Mouse (Mus musculus) heart, adult 18-20 months (tissue): ENCODE results near the gene Lsg1. TPM values are rescaled to one million over a fixed set of nuclear protein-coding genes. Genes with fewer than 3 reads are reported as not detected.
A peak's percentile ranks its signal among the peaks of the same experiment; 100 is the strongest.

Source experiments
- DNase-seq, 2 experiments: peaks; one replicate each; pipeline ENCODE4 v3.0.0; 2021 to 2022; ENCODE audit warnings: mixed read lengths in 1 of 2
- total RNA-seq, 2 experiments: library from RNA; stranded (reverse); gene quantifications; 2 replicates each; pipeline ENCODE4 v1.2.3; 2021

Gene Lsg1
- total RNA-seq, 2 experiments from 2014 or later, result 19.5 to 23.4 TPM

GRCm38 (mm10) chr16:30552621-30553338, 34.6 kb downstream of the Lsg1 start:
- peak; percentile 86 to 93 for DNase-seq

- DNase-seq, result no peak
Measured at GRCm38 (mm10) chr16:30550748-30551192, 36.6 kb downstream of the Lsg1 start, which contains the start of gene Tmem44. Tmem44 (minus strand) TSS chr16:30550842.

GRCm38 (mm10) chr16:30549966-30550747, 37.2 kb downstream of the Lsg1 start:
- DNase-seq, result peak; percentile 82 to 86

- DNase-seq, result no peak
Measured at GRCm38 (mm10) chr16:30549516-30549915, 37.9 kb downstream of the Lsg1 start.

- DNase-seq, result no peak
Measured at GRCm38 (mm10) chr16:30548291-30548690, 39.1 kb downstream of the Lsg1 start.

- no peak for DNase-seq
Measured at GRCm38 (mm10) chr16:30544693-30545092, 42.7 kb downstream of the Lsg1 start.

- DNase-seq, result no peak
Measured at GRCm38 (mm10) chr16:30543386-30543785, 44.0 kb downstream of the Lsg1 start.

- DNase-seq, result peak; percentile 18 to 52
Measured at GRCm38 (mm10) chr16:30542826-30543225, 44.6 kb downstream of the Lsg1 start.

- DNase-seq, result no peak
Measured at GRCm38 (mm10) chr16:30540107-30541001, 47.0 kb downstream of the Lsg1 start.

GRCm38 (mm10) chr16:30539433-30539832, 48.0 kb downstream of the Lsg1 start:
- DNase-seq, result peak; percentile 31 to 61

GRCm38 (mm10) chr16:30535075-30535474, 52.3 kb downstream of the Lsg1 start:
- DNase-seq, result no peak

GRCm38 (mm10) chr16:30533592-30533991, 53.8 kb downstream of the Lsg1 start:
- DNase-seq, result no peak

GRCm38 (mm10) chr16:30532929-30533328, 54.5 kb downstream of the Lsg1 start:
- DNase-seq, result no peak

GRCm38 (mm10) chr16:30531761-30532406, 55.5 kb downstream of the Lsg1 start:
- peak in 1 of 2 experiments; percentile 66 for DNase-seq

- no peak for DNase-seq
Measured at GRCm38 (mm10) chr16:30530815-30531214, 56.6 kb downstream of the Lsg1 start.

- no peak for DNase-seq
Measured at GRCm38 (mm10) chr16:30528386-30528785, 59.0 kb downstream of the Lsg1 start.

GRCm38 (mm10) chr16:30527889-30528288, 59.5 kb downstream of the Lsg1 start:
- DNase-seq, result no peak

GRCm38 (mm10) chr16:30525756-30526155, 61.6 kb downstream of the Lsg1 start:
- no peak for DNase-seq

GRCm38 (mm10) chr16:30524481-30524880, 62.9 kb downstream of the Lsg1 start:
- DNase-seq, result no peak

GRCm38 (mm10) chr16:30522253-30522940, 65.0 kb downstream of the Lsg1 start:
- no peak for DNase-seq

- DNase-seq, result no peak
Measured at GRCm38 (mm10) chr16:30521147-30521546, 66.2 kb downstream of the Lsg1 start.
